Mouse (Mus musculus): ENCODE data around the gene Cyp2j5. TPM values are rescaled to one million over a fixed set of nuclear protein-coding genes. Genes with fewer than 3 reads are reported as not detected.

Cyp2j5 gene
- total RNA-seq, 2 experiments from 2014 or later, result 4.0 to 9.7 TPM

Other genes starting within 250 kb of the Cyp2j5 start
- gene Cyp2j8, start 156.8 kb downstream of the Cyp2j5 start, total RNA-seq (2021), result not detected
- 1 to 10 TPM; 6.5 to 7.6 TPM for gene Cyp2j6, start 110.5 kb downstream of the Cyp2j5 start, total RNA-seq (2021)
- gene Cyp2j9, start 72.6 kb downstream of the Cyp2j5 start, total RNA-seq (2021), result 1 to 10 TPM; 2.6 to 3.1 TPM
- gene Gm12695, start 121.0 kb upstream of the Cyp2j5 start, total RNA-seq (2021), result not detected

Measured in adrenal gland, postnatal 4 days (tissue).